Mouse (Mus musculus) brain, adult 2 months (tissue): ENCODE measurements at regions not wholly inside any gene's neighbourhood (a gene's known extent, or its start where the extent isn't known, plus 50 kb on each side); places are given as distances from the start of the nearest gene placed in this dataset.
A peak's percentile ranks its signal among the peaks of the same experiment; 100 is the strongest.
"Not testable (repeated sequence)": the region's sequence is repeated elsewhere in the genome, so short reads cannot be mapped to it uniquely, and the experiment has no call there.

Experiments
- DNase-seq: peaks from one replicate; pipeline ENCODE4 v3.0.0; 2011; ENCODE audit warnings: low read depth, low spot score

GRCm38 (mm10) chr14:86315974-86316373 is 825.1 kb downstream of the Diaph3 start:
- no peak for DNase-seq

DNA sequence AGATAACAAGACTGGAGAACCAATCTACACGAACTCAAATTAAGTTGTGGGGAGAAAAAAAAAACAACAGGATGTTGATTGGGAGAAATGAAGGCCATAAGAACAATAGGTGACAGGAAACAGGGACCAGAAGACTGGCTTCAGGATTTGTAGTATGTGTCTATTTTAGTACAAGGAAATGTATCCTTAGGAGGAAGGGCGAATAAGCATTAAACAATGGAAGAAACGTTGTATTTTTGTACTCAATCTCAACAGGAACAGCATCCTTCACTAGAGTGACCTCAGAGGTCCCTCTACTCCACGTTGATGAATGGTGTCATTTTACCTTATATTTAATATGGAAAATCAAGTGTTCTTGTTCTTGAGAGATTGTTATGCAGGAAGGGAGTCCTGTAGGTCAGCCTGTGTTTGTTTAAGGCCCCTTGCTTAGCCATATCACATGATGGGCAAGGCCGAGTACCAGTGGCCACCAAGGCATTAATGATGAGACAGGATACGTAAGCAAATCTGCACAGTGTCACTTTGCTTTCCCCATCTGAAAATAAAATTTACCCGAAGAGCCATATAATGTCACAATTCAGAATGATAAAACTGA is 832.0 kb downstream of the Diaph3 start:
- DNase-seq, result no peak

DNA sequence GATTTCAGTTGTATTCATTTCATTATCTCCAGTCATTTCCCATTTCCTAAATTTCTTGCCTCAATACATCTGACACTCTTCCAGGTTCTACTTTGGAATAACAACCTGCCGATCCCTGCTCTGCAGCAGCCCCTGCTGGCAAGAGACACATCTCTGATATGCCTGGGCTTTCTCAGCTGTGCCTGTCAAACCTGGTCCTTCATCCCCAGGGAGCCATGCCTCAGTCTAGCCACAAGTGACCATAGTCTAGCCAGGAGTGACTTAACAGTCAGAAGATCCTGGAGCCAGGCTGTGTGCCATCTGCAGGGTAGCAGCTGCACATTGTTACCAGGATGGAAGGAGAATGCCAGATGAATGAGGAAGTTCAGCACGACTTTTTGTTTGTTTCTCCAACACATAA is 833.2 kb downstream of the Diaph3 start:
- peak; percentile 56 for DNase-seq

GRCm38 (mm10) chr14:86301666-86302065 is 839.4 kb downstream of the Diaph3 start:
- no peak for DNase-seq

DNA sequence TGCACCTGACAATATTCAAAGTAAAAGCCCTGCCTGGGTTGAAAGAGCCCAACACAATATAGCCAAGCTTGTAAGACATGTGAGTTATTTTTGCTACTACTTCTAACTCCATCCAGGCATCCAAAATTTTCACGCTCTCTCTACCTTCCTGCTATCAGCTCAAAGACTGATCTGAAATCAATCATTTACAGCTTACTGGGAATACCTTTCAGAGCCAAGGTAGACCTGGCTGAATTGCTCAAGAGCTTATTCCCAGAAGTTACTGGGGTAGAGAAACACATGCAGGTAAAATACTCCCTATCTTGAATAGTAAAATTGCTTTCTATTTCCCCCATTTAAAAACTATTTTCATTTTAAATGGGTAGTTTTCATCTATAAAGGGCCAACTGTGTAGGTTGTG is 840.2 kb downstream of the Diaph3 start:
- DNase-seq, result no peak

DNA sequence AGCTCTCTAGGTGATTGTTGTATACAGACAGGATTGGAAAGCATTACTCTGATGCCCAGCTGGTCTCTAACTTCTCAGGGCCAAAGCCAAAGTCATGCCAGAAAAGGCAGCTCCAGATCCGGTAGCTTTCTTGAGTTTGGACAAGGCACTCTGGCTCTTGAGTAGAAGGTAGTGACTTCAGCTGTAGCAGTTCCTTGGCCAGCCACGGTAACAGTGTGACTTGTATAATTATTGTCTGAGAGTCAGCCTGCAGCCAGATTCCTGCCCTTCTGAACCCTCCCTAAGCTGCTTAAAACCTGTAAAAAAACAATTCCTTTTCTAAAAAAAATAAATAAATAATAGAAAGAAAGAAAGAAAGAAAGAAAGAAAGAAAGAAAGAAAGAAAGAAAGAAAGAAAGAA is 843.0 kb downstream of the Diaph3 start:
- DNase-seq, result no peak

DNA sequence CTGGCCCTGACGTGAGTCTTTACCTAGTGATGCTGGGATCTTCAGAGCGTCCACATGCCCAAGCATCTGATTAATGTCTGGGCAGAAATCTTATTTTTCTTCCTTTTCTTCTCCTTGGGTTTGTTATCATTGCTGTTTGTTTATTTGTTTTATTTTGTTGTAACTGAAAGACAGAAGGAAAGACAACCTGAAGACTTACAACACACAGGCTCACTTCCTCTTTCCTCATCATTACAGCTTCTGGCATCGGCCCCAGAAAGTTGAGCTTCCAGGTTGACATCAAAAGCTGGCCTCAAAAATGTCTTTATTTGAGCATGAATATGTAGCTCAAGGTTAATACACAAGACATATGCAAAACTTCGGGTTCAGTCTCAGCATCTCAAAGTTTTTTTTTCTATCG is 846.4 kb downstream of the Diaph3 start:
- DNase-seq, result not testable (repeated sequence)

DNA sequence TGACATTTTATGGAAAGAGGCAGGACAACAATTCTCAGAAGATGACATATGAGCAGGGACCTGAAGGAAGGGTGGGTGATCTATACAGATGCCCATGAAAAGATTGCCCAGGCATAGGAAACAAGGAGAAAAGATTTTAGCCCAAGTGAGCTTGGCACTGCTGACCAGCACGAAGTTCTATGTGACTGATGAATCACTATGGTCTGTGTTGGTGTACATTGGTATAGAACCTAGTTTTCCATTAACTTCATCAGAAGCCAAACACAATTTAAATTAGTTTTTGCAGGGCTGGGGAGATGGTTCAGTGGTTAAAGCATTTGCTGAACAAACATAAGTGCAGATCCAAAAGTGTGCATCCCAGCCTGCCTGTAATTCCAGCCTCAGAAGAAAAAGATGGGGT is 847.2 kb downstream of the Diaph3 start:
- no peak for DNase-seq

DNA sequence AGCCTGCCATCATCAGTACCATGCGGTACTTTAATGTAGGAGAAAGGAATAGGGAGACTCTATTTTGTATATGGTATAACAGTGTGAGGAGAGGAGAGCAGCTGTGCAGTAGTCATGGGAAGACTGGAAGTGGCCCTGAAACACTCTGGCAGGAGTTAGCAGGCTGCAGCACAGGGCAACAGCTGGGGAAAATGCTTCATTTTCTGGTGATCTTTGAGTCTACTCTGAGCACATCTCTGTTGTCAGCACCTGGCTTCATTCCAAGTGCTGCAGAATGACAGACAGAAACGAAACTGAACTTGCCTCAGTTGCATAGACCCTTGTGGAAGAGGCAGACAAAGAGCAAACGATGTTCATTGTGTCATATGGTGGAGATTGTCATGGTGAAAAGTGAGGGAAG is 847.7 kb downstream of the Diaph3 start:
- DNase-seq, result no peak

DNA sequence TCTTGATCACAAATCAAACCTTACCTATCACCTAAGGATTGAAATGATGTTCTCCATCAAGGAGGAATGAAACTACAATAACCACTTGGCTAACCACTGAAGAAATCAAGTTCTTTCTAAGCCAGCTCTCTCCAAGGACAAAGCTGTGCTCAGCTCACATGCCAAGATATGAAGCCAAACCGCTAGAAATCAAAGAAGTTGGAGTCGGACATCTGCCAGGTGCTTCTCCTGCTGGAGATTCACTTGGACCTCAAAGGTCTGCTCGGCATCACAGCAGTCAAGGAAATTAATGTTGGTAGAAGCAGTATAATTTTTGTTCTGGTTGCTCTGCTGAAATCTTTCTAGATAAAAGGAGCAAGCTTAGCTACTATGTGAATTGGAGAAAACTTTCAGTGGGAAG is 850.5 kb downstream of the Diaph3 start:
- DNase-seq, result no peak

- peak; percentile 42 for DNase-seq
Measured at GRCm38 (mm10) chr14:86261640-86262230, 879.3 kb downstream of the Diaph3 start.

- DNase-seq, result no peak
Measured at GRCm38 (mm10) chr14:86254196-86254595, 886.8 kb downstream of the Diaph3 start.

DNA sequence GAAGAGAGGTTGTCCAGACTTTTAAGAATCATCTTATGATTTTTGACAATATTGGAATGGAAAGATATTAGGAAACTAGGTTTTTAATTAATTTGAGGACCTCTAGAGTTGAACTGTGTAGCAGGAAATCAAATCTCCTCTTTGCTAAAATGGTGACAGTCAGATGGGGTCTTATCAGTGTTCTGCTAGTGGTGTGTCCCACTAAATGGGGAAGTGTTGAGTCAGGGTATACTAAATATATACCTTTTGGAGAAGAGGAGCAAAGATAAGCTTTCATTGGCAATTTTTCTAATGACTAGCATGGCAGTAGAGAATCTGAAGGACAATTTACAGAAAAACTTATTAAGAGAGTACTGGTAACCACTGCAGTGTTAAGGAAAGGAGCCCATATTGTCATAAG is 889.4 kb downstream of the Diaph3 start:
- no peak for DNase-seq

- DNase-seq, result peak; percentile 38
Measured at GRCm38 (mm10) chr14:86247686-86248085, 893.3 kb downstream of the Diaph3 start.

DNA sequence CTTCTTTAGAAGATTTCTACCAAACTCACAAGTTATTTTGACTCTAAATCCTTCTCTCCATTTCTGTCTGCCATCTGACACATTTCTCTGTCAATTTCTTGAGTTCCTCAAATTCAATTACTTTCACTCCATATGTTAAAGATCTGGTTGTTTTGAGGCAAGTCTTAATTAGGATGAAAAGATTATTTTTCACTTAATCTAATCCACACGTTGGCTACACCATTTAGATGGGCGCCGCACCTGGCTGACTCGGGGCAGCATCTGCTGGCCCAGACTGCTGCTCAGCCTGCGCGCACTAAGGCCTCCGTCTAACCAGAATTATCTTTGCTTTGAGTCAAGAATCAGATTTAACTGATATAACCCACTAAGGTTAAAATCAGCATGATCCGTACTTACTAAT is 894.3 kb downstream of the Diaph3 start:
- no peak for DNase-seq

DNA sequence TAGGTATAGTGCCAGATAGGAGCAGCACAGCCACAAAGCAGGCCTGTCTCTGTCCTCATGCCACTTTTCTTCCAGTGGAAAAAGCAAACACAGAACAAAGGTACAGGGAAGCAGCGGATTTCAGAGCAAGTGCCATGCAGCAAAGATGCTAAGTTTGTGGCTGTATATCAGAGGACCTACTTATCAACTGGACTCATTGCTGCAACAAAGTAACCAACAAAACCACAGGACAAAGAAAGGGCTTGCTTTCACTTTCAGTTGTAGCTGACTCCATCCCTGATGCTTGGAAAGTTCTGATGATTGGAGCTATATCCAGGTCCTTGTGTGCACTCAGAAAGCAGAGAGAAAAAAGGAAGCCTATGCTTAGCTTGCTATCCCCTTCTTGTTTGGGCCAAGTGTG is 897.4 kb downstream of the Diaph3 start:
- no peak for DNase-seq

DNA sequence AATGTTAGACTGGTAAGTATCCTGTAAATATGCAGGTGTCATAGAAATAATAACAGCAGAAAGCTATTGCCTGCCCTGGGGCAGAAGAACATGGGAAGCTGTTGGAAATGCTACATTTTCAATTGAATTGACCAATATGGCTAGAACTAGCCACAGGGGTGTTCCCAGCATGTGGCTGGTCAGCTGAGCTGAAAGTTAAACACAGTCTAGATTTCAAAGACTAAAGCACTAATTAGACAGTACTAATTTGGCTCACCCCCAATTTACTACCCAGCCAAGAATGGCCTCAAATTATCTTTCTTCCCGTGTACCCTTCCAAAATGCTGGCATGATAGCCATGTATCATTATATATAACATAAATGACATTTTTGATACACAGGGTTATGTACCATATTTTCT is 898.2 kb downstream of the Diaph3 start:
- no peak for DNase-seq

- DNase-seq, result peak; percentile 23
Measured at GRCm38 (mm10) chr14:86239090-86239489, 901.9 kb downstream of the Diaph3 start.

DNA sequence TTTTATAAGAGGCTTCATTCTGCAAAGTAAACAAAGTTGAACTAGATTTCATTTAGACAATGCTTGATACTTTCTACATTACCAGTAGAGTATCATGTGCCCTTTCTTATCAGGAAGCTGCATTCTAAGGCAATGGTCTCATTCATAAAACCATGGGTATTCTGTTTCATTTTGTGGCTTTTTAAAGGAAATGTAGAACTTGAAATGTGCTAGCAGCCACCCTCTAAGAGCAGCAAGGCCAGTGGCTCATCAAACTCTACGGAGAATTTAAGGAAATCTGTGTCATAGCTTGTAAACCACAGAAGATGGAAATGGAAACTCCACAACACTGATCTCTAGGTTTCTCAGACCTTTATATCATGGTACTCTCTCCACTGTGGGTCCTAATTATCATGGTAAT is 907.7 kb downstream of the Diaph3 start:
- DNase-seq, result no peak

DNA sequence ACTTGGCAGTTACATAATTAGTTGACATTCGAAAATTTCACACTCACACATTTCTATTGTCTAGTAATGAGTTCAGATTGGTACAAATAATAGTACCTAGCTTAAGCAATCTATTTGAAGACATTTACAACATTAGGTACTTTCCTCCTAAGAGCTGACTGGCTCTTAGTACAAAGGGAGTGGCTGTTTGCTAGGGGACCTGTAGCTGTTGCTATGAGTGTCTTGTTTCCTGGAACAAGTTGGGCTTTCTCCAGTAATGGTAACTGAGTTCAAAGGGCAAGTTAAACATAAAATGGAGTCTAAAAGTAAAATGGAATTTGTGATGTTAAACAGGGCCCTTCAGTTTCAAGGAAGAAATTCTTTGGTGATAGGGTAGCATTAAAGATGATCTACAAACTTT is 910.4 kb downstream of the Diaph3 start:
- DNase-seq, result no peak

DNA sequence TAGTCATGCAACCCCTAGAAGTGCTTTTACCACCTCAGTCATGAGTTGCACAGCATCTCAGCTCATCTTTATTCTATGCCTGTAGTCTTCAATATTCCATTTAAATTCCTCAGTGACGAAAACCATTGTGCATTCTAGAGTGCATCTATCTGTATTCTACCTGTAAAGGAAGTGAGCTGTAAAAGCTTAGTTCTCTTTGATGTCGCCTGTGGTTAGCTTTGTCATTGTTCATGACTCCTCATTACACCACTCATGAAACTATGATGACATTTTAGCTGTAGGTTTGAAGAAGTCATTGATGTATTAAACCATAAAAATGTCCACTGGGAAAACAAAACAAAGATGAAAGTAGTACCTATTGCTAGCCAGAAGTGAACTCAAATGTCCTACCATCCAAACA is 911.3 kb downstream of the Diaph3 start:
- DNase-seq, result no peak

DNA sequence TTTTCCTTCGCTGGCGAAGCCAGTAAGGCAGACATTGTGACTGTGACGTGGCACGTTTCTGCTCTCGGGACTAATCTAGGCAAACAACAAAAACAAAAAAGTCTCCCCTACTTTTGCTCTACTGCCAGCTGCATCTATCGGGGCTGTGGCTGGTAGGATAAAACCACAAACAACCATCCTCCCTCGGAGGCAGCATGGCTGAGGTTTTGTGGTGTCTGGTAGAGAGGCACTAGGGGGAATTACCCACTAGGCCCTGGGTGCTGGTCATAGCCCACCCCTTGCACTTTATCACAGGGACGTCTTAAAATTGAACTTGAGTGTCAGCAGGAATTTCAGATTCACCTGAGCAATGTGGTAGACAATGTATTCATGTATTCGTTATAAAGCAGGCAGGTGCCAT is 925.3 kb downstream of the Diaph3 start:
- no peak for DNase-seq

GRCm38 (mm10) chr14:86211654-86212053 is 929.4 kb downstream of the Diaph3 start:
- DNase-seq, result peak; percentile 23

DNA sequence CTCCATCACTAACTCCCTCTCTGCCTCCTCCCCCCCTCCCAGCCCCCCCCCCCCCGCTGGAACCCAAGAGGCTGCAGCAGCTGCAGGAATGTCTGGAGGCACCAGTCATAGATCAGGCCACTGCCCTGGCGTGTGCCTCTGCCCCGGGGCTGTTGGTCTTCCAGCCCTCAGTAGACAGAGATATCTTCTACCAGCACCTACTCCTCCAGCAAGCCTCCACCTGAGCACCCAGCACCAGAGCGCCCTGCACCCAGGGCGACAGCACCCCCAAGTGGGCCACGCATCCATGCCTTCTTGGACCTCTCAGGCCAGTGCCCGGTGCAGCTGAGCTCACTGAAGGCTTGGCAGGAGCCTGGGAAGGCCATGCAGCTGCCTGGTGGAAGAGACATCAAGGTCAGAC is 936.5 kb downstream of the Diaph3 start:
- DNase-seq, result no peak
